Mouse (Mus musculus) embryo, embryonic 11.5 days (tissue): ENCODE data around the gene Phrf1.
"Not testable (repeated sequence)": the region's sequence is repeated elsewhere in the genome, so short reads cannot be mapped to it uniquely, and the experiment has no call there.

Experiments used
- DNase-seq: peaks from one replicate; pipeline ENCODE4 v3.0.0-alpha.2; 2012; ENCODE audit warnings: low read depth, low spot score

The Phrf1 gene

DNA sequence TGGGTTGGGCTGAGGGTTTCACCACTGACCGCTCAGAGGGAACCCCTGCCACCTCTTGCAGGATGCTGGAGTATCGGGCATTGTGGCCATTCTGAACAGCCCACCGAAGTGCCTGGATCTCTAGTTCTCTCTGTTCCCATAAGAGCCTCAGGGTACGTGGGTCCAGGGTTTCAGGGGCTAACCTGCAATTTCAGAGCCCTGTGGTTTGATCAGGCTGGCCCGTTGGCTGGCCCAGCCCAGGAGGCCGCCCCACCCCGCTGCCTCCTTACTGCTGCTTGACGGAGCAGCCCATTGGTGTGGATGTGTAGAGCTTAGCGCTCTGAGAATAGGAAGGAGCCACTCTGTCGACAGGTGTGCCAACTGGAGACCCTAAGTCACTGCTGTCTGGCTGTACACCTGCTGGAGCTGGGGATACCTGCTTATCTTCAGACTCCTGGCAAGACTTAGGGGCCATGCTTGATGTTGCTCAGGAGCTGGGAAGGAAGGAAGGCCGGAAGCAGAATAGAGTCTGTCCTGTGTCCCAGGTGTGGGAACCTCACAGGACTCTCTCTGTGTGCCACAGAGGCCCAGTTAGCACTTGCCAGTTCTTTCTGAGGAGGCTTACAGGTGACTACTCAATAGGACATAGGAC is 14.9 kb upstream of the Phrf1 start, which contains the start of gene Lmntd2:
Gene Lmntd2 (minus strand): TSS at position 476 of the 631 bp plus-strand sequence.
- no peak for DNase-seq

DNA sequence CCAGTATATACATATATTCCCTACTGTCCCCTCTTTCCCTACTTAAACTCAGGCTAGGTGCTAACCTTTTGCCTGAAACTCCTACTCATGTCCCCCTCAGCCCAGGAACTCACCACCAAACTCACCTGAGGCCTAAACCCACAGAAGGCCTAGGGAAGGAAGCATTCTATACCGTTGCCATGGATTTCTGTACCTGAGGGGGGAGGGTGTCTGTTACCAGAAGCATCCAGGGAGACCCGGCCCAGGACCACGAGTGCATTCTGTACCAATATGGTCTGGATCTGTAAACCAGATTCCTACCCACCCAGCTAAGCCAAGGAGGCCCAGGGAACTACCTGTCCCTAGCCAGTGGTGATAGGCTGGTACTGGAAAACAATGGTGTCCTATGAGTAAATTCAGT is 14.3 kb upstream of the Phrf1 start:
- no peak for DNase-seq

DNA sequence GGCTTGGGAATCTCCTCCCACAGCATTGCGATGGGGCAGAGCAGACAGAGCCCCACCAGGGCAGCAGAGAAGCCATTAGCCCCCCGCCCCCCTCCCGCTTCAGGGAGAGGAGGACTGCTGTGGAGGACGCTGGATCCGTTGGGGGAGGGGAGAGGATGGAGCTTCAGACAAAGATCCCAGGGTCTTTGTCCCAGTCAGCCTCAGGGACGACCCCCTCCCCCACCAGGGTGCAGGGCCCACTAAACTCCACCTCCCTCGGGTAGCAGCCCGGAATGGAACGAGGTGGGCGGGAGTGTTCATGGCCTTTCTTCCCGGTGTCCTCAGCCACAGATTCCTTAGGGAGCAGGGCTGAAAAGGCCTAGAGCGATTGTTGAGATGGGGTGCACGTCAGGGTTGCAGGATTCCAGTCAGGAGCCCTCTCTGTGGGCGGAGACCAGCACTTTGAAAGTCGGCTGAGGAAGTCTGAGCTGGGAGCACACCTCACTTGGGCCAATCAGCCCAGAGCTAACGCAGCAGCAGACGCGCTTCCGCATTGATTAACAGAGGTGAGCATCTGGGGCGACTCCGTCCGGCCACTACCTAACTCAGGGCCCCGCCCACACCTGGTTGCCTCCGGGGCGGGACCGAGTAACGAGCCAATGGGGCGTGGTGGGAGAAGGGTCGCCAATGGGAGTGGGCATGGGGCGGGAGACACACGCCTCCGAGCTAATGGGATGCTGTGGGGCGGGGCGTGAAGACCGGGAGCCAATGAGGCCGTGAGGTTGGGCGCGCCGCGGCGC is 13.3 kb upstream of the Phrf1 start, which contains the start of gene Rassf7:
Gene Rassf7 (plus strand): TSS at position 760 of the 779 bp plus-strand sequence.
- peak; percentile 92 for DNase-seq

DNA sequence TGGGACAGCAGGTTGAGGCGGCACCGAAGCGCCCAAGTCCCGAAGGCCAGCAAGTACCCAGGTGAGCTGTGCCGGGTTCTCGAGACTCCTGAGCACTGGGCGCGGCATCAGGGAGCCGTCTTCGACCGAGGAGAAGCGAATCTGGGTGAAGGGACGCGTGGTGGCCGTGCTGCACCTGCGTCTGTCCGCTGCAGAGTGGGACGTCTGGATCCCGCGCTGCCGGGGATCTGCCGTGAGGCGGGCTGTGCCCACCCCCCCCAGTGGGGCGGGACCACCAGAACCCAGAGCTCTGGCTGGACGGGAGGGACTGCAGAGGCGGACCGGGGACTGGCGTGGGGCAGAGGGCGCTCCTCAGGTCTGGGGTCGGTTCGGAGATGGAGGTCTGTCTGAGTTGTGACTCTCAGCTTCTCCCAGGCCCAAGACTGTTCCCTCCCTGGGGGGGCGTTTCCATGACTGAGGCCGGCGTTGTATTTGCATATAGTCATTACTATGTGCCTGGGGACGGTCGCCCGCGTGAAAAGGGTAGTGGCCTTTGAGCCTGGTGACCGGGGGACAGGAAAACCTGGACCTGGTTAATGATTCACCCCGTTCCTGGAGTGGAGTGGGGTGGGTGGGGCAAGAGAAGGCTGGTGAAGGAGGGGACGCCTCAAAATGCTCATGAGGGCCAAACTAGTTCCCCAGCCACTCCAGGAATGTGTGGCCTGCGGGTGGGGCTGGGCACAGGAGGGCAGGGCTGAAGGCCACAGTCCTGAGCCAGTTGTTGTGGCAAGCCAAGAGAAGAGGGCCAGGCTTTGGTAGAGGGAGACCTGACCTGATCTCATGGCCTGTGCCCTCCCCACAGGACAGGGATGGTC is 12.5 kb upstream of the Phrf1 start:
- no peak for DNase-seq

DNA sequence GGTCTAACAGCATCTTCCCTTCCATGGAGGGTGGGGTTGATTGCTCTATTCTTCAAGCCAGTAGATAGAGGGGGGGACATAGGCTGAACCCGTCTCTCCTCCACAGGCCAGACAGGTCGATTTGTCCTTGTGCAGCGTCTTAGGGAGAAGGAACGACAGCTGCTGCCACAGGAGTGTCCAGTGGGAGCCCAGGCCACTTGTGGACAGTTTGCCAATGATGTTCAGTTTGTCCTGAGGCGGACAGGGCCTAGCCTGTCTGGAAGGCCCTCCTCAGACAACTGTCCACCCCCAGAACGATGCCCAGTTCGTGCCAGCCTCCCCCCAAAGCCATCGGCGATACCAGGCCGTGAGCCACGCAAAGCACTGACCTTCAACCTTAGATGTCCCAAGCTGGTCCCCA is 11.7 kb upstream of the Phrf1 start:
- no peak for DNase-seq

DNA sequence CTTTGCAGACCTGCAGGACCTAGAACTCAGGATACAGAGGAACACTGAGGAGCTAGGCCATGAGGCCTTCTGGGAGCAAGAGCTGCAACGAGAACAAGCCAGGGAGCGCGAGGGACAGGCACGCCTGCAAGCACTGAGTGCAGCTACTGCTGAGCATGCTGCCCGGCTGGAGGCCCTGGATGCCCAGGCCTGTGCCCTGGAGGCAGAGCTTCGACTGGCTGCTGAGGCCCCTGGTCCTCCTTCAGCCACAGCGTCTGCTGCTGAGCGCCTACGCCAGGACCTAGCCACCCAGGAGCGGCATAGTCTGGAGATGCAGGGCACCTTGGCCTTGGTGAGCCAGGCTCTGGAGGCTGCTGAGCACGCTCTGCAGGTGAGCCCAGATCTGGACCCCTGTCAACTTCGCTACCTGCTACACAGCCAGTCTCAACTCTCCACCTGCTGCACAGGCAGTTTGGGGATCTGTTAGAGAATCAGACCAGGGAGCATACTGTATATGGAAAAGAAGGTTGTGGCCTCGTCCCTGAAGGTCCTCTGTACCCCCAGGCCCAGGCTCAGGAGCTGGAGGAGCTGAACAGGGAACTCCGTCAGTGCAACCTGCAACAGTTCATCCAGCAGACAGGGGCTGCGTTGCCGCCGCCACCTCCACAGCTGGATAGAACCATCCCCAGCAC is 11.1 kb upstream of the Phrf1 start:
- no peak for DNase-seq

DNA sequence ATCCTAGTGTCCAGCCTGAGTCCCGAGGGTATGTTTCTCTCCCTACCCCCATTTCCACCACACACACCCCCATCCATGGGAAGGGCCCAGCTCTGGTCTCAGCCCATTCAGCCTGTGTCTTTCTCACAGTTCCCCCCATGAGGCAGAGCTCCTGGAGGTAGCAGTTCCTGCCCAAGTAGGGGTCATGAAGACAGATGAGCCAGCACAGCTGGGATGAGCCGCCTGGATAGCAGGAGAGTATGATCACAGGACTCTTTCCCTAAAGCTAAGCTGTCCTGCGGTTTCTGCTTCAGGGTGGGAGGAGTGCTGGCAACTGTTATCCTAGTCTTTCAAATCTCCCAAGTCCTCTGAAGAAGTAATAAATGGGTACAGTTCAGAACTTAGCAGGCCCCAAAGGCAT is 10.4 kb upstream of the Phrf1 start:
- DNase-seq, result no peak

DNA sequence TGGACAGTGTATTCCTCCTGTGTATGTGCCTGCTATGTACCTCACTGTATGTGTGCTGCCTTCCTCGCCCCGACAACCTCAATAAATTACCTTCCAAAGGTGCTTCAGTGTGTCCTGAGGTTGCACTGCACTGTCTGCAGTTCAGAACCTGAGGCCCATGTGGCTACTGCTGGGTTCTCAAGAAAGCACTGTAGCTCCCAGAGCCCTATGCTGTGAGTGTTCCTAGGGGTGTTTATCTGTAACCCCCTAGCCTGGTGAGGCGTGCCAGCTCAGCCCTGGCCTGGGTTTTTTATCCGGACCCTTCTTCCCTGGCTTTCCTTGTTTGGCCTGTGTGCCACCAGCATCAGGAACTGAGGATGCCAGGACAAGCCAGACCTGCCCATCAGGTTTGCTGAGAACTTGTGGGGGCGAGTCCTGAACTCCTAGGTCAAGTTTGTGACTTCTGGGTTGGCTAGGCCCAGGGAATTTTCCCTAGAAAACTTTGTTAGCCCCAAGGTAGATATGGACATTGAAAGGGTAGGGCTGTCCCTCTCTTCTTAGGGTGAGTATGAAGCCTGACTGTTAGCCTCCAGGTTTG is 9.9 kb upstream of the Phrf1 start:
- DNase-seq, result no peak

DNA sequence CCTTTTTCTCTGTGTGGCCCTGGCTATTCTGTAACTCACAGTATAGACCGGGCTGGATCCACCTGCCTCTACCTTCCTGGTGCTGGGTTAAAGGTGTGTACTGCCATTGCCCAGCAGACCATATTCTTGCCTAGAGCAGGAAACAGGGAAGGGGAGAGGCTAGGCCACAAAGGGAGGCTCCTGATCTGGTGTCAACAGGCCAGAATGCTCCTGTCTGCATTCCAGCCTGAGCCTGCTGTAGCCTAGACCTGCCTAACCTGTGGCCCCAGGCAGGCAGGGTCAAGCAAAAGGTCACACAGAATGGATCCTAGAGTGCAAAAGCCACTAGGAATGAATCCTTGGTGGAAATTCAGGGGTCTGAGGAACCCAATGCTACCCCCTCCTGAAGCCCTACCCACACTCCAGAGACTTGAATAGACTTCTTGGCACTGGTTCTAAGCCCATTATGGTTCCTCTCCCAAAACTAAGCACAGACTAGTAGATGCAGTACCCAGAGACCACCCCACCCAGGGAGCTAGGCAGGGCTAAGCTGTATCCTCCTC is 9.0 kb upstream of the Phrf1 start:
- no peak for DNase-seq

DNA sequence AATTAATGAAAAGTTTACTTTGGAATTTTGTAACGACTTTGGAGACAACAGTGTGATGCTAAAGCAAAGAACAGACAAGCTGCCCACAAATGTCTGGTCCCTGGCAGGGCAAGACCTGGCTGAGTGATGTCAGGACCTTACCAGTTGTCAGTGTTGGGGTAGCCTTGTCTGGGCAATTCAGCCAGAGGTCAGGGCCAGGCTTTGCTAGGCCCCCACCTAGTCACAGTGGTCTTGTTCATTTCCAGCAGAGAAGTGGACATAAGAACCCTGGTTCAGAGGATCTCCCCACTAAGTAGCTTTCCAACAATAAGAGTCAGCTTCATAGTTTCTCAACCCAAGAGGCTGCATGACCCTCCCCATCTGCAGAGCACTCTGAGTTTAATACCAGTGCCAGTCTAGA is 8.2 kb upstream of the Phrf1 start:
- no peak for DNase-seq

DNA sequence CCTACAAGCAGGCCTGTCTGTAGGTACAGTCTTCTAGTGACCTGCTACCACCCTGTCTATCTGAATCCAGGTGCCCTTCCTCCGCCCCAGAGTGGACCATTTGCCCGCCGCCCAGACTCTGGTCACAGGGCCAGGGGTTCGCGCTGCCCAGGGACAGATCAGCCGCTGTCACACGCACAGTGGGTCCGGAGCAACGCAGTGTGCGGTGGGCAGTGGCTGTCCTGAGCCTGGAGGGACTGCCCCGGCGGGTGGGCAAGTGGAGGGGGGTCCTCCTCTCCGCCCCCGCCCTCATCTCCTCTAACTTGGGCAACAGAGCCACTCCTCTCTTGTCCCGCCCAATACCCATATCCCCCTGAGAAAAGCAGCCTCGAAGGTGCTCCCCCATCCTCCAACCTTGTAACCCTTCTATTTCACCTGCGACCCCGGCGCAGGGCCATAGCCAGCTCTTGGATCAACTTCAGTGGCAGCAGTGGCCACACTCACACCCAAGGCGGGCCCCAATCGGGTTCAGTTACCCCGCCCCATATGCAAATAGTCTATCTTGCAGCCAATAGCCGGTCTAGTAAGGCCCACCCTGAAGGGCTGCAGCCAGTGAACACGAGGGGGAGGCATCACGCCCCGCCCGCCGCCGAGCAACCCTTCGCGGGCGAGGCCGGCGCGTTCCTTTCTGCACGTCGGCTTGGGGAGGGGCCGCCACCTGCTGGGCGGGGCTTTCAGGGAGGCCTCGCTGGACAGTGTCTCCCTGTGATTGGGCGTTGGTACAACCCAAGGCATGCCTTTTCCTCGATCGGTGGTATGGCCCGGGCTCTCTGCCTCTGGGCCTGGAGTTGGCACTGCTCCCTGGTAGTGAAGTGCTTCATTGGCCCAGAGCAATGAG is 7.1 kb upstream of the Phrf1 start:
- DNase-seq, result peak; percentile 97

DNA sequence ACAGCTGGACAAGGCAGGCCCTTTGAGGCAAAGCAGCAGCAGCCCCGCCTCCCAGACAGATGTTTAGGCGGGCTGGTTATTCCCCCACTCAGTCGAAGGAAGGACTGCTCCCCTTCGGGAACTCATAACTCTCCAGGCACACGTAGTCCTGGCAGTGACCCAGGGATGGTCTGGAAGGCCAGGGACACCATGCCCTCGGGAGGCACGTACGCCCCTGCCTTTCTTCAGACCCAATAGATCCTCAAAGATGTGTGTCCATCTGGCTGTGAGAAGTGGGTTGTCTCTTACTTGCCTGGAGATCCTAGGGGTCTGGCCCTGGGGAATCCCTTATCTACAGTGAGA is 6.5 kb upstream of the Phrf1 start:
- no peak for DNase-seq

DNA sequence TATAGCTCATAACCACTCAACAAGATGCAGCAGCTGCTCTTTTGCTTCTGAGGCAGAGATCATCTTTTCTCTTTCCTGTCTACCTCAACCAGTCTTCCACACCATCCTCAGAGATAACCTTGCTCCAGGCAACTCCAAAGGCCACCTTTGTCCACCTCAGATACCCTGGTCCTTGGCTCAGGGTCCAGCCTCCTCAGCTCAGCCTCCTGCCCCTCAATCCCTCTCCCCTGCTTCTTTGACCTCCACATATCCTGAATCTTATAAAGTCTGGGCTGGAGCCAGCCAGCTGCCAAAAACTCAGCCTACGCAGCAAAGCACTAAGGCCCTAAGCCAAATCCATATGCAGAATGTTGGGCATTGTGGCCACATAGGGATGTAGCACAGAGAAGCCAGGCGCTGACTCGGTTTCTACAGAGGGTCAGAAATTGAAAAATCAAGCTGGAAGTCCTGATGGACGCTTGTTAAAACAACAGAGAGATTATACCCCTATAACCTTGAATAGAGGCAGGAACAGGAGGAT is 5.8 kb upstream of the Phrf1 start:
- no peak for DNase-seq

DNA sequence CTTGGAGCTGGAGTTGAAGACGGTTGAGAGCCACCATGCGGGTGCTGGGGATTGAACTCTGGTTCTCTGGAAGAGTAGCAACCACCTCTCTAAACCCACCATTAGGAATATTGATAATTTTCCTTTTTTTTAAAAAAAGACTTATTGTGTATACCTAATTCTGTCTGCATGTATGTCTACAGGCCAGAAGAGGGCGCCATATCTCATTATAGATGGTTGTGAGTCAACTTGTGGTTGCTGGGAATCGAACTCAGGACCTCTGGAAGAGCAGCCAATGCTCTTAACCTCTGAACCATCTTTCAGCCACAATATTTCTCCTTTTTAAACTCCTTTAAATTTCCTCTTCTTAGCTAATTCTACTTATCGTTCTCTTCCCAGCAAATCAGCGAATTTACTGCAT is 2.0 kb upstream of the Phrf1 start:
- no peak for DNase-seq

DNA sequence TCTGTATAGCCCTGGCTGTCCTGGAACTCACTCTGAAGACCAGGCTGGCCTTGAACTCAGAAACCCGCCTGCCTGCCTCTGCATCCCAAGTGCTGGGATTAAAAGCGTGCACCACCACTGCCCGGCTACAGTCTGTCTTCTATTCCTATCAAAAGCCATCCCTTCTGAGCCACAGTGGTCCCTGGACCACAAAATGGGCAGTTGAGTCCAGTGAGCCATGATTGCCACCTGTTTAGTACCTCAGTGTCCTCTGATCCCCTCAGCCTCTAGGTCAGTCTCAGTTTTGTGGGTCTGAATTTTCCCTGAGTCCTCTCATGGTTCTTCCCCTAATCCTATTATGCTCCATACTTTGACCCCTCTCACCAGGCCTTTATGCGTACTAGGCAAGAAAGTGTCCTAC is 788 bp upstream of the Phrf1 start:
- DNase-seq, result no peak

DNA sequence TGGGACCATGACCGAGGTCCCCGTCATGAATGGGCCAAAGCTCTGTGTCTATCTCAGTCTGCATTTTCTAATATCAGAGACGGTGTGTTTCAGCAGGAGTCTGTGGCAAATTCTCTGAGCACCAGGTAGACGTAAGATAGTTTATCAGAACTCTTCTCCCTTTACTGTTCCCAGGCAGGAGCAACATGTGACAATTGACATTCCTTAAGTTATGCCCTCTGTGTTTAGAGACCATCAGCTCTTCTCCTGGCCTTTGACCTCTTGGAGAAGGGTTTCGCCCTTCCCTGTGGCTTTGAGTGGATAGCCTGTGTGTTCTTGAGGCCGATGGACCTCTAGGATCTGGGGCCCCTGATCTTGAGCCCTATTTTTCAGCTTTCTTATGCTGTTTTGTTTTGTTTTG is 1.1 kb downstream of the Phrf1 start:
- no peak for DNase-seq

DNA sequence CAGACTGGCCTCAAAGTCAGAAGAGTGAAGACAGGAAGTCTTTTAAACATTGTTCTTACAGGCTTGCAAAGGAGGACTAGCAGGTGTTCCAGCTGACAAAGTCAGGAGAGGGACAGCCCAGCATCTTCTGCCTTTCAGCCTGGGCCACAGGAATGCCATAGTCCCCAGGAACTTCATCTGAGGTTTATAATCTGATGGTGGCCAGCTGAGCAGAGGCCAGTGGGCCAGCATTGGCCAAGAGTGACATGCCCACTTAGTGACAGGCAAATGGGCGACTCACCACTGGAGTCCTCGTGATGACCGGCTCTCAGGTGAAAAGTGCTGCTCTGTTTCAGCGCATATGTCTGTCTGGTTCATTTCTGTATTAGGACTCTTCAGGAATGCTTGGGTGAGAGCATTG is 2.0 kb downstream of the Phrf1 start:
- DNase-seq, result no peak

DNA sequence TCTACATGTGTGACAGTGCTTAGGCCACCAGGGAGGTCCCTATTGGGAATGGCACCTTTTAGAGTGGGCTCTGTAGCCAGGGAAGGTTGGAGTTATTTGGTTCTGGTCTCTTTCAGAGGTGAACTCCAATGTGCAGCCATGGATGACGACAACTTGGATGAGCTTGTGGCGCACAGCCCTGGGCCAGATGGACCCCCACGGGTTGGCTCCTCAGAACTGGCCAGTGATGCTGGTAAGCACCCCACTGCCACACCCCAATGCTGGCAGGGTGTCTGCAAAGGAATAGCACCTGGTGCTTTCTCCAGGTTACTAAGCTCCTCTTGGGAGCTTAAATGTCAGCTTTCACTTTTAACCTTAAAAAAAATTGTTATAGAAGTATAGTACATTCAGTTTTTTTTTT is 2.5 kb downstream of the Phrf1 start:
- DNase-seq, result no peak

DNA sequence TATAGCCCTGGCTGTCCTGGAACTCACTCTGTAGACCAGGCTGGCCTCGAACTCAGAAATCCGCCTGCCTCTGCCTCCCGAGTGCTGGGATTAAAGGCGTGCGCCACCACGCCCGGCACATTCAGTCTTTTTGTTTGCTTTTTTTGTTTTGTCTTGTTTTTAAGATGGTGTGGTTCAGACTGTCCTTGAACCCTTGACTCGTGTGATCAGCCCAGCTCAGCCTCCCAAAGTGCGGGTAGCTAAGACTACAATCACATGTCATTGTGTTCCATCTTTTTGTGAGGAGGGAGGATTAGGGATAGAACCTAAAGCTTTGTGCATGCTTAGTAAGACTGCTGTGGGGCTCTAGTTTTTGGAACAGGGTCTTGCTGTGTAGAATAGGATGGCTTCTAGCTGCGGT is 3.0 kb downstream of the Phrf1 start:
- DNase-seq, result no peak

DNA sequence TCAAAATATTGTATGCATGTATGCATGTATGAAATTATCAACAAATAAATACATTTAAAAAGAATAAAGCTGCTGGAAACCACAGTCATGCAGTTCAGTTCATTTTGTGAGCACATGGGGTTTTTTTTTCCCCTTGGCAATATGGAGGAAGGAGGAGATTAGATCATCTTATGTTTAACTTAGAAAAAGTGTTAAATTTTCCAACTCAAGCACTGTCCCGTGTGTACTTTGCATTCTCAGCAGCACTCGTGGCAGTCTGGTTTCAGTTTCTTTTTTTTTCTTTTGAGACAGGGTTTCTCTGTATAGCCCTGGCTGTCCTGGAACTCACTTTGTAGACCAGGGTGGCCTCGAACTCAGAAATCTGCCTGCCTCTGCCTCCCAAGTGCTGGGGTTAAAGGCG is 21.9 kb downstream of the Phrf1 start:
- DNase-seq, result not testable (repeated sequence)
